Mouse (Mus musculus) kidney, adult 18-20 months (tissue): ENCODE data around the gene Chrm3.
"Not testable (repeated sequence)": the region's sequence is repeated elsewhere in the genome, so short reads cannot be mapped to it uniquely, and the experiment has no call there.

Experiments used
- DNase-seq: peaks from one replicate; pipeline ENCODE4 v3.0.0; 2021

Gene Chrm3

GRCm38 (mm10) chr13:10360777-10361176 is at the start of gene Chrm3:
Gene Chrm3 (minus strand): TSS chr13:10360847.
- peak; percentile 62 for DNase-seq

- DNase-seq = no peak
Measured at GRCm38 (mm10) chr13:10394364-10394763, 33.7 kb upstream of the Chrm3 start.

DNA sequence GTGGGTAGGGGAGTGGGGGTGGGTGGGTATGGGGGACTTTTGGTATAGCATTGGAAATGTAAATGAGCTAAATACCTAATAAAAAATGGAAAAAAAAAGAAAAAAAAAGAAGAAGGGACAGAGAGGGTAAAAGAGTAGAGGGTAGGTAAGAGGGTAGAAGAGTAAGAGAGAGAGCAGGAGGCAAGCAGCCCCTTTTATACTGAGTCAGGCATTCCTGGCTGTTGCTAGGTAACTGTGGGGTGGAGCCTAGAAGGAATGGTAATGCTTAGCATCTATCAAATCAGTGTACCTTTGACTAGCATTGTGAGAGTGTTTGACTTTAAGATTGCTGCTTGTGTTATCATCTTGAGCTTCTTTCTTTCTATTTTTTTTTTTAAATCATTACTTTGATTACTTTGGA is 14.8 kb upstream of the Chrm3 start:
- DNase-seq = not testable (repeated sequence)

GRCm38 (mm10) chr13:10360199-10360694 is 400 bp downstream of the Chrm3 start:
- peak; percentile 47 for DNase-seq

DNA sequence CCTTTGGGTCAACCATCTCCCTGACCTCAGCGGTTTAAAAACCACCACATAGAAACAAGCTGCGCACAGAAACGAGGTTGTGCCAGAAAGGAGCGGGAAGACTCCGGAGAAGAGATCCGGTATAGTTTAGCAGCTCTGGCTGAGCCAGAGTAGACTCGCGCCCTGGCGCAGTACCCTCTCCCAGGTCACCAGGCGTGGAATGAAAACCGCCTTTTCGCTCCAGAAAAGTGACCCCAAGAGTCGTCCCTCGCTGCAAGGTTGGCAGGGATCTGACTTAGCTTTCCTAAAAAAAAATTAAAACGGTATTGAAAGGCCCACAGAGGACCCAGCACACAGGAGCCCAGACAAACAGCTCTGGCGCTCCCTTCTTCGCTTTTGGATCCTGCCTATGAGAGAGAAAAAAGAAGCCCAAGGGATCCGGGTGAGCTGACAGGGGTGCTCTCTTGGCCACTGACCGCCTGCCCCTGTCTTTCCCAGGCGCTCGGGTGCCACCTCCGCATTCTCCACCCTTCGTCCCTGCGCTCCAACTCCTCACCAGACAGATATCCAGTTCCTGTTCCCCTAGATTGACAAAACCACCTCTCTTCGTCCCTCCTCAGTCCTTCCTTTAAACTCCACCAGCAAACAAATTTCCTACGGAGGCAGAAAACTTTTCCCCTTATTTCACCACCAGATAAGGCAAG is 990 bp downstream of the Chrm3 start:
- peak; percentile 22 for DNase-seq

DNA sequence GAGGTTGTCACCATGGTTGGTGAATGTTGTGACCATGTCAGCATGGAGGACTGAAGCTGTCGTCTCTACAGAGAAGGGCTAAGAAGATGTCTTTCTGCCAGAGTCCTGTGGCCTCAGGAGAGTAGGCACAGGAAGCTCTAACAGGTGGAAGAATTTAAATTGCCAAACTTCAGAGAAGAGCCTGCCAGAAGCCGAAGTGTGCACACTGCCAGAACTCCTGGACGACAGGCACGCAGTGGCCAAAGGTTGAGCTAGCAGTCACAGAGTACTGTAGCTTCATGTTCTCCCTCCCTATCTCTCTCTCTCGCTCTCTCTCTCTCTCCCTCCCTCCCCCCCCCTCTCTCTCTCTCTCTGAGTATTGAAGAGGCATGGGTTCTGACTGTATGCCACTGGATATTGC is 4.9 kb downstream of the Chrm3 start:
- DNase-seq = peak; percentile 40

DNA sequence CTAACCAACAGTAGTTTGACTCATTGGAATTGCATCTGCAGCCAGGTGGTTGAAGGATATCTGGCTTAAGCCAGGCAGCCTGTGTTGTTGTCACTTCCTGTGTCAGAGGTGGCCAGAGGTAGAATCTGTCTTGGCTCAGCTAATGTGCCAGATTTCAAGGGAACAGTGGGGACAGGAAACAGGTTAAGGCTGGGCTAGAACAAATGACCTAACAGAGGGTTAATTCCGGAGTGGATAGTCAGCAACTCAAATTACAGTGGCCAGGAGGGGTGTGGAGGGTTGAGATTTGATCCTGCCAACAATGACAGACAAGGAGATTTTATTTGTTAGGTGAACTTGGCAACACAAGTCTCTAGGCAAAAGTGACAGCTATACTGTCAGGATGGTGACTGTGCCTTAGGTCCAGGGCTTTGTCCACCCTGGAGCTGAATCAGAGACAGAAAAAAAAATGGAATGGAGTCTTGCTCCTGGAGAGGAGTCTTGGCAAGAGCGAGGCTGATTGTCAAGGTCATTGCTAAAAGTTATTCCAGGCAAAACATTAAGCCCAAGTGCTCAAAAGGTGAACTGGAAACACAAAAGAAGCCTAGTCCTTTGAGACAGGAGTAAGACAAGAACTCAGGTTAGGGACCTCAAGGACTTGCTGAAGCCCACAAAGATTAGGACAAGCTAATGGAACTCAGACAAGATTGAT is 5.6 kb downstream of the Chrm3 start:
- no peak for DNase-seq

GRCm38 (mm10) chr13:10352141-10352540 is 8.5 kb downstream of the Chrm3 start:
- no peak for DNase-seq

- peak; percentile 6 for DNase-seq
Measured at GRCm38 (mm10) chr13:10344362-10344761, 16.3 kb downstream of the Chrm3 start.

DNA sequence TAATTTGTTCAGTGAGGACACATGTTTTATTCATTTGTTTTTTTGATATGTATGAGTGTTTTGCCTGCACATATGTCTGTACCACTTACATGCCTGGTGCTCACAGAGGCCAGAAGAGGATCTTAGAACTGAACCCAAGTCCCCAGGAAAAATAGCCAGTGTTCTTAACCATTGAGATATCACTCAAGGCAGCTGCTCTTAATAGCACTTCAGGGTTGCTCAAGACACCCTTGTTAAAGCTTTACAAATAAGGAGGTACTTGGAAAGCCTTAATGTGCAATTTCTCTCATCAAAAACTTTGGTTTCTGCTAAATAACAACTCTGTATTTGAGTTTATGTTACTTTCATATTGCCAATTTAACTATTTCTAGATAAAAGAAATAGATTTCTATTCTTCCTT is 25.1 kb downstream of the Chrm3 start:
- no peak for DNase-seq

GRCm38 (mm10) chr13:10332762-10333161 is 27.9 kb downstream of the Chrm3 start:
- DNase-seq = no peak

DNA sequence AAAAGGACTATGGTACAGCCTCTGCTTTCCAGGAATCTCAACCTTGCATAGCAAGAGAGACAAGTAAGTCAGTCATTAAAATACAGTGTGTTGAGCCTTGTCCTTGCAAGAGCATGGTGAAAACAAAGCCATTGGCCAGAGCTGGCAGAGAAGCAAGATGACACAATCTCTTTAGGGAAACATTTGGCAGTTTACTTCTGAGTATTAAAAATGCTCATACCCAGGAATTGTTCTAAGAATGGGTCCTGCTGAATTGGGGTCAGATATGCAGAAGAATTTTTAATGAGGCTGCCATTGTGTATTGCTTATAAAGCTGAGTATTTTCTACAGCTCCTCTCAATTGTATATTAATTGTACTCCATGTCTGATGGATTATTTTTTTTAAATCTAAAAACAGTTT is 50.8 kb downstream of the Chrm3 start:
- DNase-seq = no peak

DNA sequence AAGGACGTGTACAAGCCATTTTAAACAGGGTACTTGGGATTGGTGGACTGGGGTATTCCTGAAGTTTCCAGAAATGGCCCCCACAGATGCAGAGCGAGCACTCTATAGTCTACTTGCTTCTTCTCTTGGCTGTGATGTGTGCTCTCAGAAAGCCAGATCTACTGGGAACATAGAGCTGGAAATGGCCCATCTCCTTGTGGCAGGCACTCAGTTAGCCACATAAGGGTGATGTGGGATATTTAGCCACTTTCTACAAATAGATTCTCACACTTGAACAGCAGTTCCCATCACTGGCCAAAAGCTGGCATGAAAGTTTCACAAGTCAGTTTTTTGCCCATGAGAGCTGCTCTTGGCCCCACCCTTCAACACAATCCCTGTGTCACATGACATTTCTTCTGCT is 65.5 kb downstream of the Chrm3 start:
- no peak for DNase-seq

GRCm38 (mm10) chr13:10284331-10284730 is 76.3 kb downstream of the Chrm3 start:
- no peak for DNase-seq

- no peak for DNase-seq
Measured at GRCm38 (mm10) chr13:10274907-10275306, 85.7 kb downstream of the Chrm3 start.

DNA sequence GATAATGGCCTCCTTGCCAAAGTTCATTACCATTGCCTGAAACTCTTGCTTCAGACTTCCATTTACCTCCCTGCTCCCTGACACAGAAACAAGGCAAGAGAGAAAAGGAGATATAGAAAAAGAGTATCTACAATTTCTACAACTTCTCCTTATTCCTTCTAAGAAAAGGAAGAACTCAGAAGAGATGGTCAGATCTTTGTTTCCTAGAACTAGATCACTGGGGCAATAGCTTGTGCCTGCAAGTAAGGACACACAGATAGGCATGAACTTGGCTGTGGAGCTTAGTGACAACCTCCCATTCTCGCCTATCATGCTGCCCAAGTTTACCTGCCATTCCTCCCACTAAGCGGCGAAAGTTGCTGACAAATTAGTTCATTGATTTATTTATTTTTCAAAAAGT is 96.9 kb downstream of the Chrm3 start:
- no peak for DNase-seq

- no peak for DNase-seq
Measured at GRCm38 (mm10) chr13:10253049-10253448, 107.6 kb downstream of the Chrm3 start.

- DNase-seq = no peak
Measured at GRCm38 (mm10) chr13:10251499-10252179, 109.0 kb downstream of the Chrm3 start.

GRCm38 (mm10) chr13:10244243-10244998 is 116.2 kb downstream of the Chrm3 start:
- no peak for DNase-seq

GRCm38 (mm10) chr13:10240238-10240637 is 120.4 kb downstream of the Chrm3 start:
- no peak for DNase-seq

GRCm38 (mm10) chr13:10239825-10240224 is 120.8 kb downstream of the Chrm3 start:
- DNase-seq = no peak

DNA sequence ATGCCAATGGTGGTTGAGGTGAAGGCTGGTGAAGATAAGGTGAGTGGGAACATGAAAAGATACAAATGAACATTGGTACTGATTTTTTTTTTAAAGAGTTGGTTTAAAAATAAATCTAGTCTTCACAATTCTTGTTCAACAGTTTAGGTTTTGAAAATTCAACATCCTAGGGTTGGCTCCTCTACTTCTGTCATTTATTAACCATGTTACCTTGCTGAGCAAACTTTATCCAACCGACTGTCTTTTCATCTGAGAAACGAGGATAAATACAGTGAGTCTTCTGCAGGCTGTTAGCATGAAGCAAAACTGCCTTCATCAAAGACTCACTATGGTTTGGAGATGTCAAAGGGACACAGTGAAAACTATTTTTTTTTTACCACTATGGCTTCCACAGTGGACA is 123.0 kb downstream of the Chrm3 start:
- DNase-seq = no peak

- DNase-seq = no peak
Measured at GRCm38 (mm10) chr13:10236279-10236678, 124.4 kb downstream of the Chrm3 start.
